Mouse (Mus musculus) embryonic facial prominence, embryonic 10.5 days (tissue): ENCODE measurements around the gene Zfp42. TPM values are rescaled to one million over a fixed set of nuclear protein-coding genes. Genes with fewer than 3 reads are reported as not detected.
A peak's percentile ranks its signal among the peaks of the same experiment; 100 is the strongest.
"Not testable (repeated sequence)": the region's sequence is repeated elsewhere in the genome, so short reads cannot be mapped to it uniquely, and the experiment has no call there.

ENCODE experiments used
- DNase-seq: peaks from one replicate; pipeline ENCODE4 v3.0.0-alpha.2; 2017; ENCODE audit warnings: low spot score
- H3K27ac ChIP-seq: fragments of 300-500 bp; sonication (generic); replicated peaks from 2 replicates; pipeline ENCODE4 v1.5.1; 2016; ENCODE audit warnings: mild to moderate bottlenecking
- H3K27me3 ChIP-seq: fragments of 300-500 bp; sonication (generic); replicated peaks from 2 replicates; pipeline ENCODE4 v1.6.1; 2016; ENCODE audit warnings: low read depth, mild to moderate bottlenecking; ENCODE audit not compliant: poor library complexity, severe bottlenecking
- H3K36me3 ChIP-seq: fragments of 300-500 bp; sonication (generic); replicated peaks from 2 replicates; pipeline ENCODE4 v1.6.1; 2016; ENCODE audit warnings: mild to moderate bottlenecking, moderate library complexity
- H3K4me1 ChIP-seq: fragments of 300-500 bp; sonication (generic); 2 replicates; pipeline ENCODE4 v1.6.1; 2016
- H3K4me3 ChIP-seq: fragments of 300-500 bp; sonication (generic); 2 replicates; pipeline ENCODE4 v1.5.1; 2016; ENCODE audit warnings: mild to moderate bottlenecking, moderate library complexity
- H3K9me3 ChIP-seq: fragments of 300-500 bp; sonication (generic); 2 replicates; pipeline ENCODE4 v1.6.1; 2016; ENCODE audit warnings: mild to moderate bottlenecking
- WGBS: fragments of 180-500 bp; shearing (Covaris S2); methylation state at CpG from one replicate; pipeline ENCODE4 v1.1.7; 2016; 5-methylcytosine and 5-hydroxymethylcytosine counted together
- polyA plus RNA-seq: library from polyadenylated mRNA; unstranded; fragments of >200 nt; fragmentation: Nextera tagmentation; extraction: Ambion mirVana; gene quantifications from 2 replicates; pipeline ENCODE4 v1.2.1, GENCODE M21; 2016

Gene Zfp42
- not detected in 2 replicates for polyA plus RNA-seq

DNA sequence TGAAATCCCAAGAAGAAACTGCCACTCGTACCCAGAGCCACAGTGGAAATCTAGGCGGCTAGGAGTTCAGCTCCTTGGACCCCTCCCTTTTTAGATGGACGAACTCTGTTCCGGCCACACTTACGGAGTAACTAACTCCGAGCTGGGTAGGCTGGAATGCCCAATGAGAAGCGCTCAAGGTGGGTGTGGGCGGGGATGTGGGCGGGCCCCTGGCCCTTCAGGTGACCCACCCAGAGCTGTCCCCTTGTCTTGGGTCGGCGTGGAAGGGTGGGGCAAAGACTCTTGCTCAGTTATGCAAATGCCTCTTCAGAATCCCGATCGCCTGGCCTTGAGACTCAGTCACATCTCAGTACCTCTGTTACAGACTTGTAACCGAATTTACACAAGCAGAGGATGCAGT, at the start of gene Zfp42:
Gene Zfp42 (minus strand): TSS at position 85 of the 400 bp plus-strand sequence.
- WGBS: 44% methylated on average over 14 of the region's 14 CpGs
- 0 out of 2 replicates have a peak within 1 kb of the TSS, but pooled peaks have one; percentile 16 for H3K4me3 ChIP-seq

DNA sequence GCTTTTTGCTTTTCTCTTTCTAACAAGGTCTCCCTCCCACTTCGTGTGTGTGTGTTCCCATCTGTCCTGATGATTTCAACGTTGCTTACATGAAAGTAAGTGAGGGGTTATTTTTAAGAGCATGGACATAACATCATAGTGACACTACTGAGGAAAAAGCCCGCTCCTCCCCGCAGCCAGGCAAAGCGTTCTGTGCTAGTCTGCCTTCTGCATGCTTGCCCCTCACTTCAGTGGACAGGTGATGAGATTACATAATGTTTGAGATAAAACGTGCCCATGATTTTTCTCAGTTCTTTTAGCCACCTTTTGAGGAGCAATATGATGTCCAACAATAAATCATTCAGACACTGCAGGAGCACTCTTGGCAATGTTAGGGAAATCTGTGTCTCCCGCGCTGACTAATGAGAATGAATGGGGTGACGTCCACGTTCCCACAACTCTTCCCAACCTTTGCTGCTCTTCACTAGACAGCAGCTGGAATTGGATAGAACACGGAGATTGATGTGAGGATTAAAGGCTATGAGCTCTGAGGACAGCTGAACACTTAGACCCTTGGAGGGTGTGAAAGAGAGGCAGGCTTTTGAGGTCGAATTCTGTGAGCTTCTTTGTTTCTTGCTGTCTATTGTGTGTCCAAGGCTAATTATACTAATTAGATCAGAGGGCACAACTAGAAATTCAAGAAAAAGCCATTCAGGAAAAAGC, 49.4 kb upstream of the Zfp42 start:
- H3K4me1 ChIP-seq: no peaks in the 10 kb centered on the region
- 66% methylated on average over 12 of the region's 12 CpGs for WGBS
- DNase-seq: no peak
- no peaks in the 10 kb centered on the region for H3K27me3 ChIP-seq
- H3K9me3 ChIP-seq: no peaks in the 10 kb centered on the region
- no peaks in the 10 kb centered on the region for H3K36me3 ChIP-seq
- H3K27ac ChIP-seq: no peak overlapping the region
- no peak overlapping the region for H3K4me3 ChIP-seq

More for the DNA sequence above, at the start of gene Zfp42:
- H3K27ac ChIP-seq: no peak within 1 kb of the TSS
- H3K9me3 ChIP-seq: peaks cover 6% of the 10 kb centered on the region; the same call in 1 of the 2 replicates
- H3K27me3 ChIP-seq: no peaks in the 10 kb centered on the region
- no peaks in the 10 kb centered on the region for H3K4me1 ChIP-seq
- no peak for DNase-seq
- no peaks in the 10 kb centered on the region for H3K36me3 ChIP-seq

DNA sequence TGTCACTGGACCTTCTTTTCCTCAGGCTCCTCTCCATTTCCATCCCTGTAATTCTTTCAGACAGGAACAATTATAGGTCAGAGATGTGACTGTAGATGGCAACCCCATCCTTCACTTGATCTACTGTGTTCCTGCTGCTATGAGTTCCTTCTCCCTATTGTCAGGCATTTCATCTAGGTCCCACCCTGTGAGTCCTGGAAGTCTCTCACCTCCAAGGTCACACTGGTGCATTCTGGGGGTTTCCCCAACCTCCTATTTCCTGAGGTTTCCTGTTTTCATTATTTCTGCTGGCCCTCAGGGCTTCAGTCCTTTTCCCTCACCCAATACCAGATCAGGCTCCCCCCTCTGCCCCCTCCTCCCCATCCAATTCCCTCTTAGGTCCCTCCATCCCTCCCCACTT, 45.5 kb upstream of the Zfp42 start:
- DNase-seq, H3K4me1 ChIP-seq, H3K27ac ChIP-seq, H3K27me3 ChIP-seq, H3K9me3 ChIP-seq, H3K4me3 ChIP-seq, H3K36me3 ChIP-seq: not testable (repeated sequence)

DNA sequence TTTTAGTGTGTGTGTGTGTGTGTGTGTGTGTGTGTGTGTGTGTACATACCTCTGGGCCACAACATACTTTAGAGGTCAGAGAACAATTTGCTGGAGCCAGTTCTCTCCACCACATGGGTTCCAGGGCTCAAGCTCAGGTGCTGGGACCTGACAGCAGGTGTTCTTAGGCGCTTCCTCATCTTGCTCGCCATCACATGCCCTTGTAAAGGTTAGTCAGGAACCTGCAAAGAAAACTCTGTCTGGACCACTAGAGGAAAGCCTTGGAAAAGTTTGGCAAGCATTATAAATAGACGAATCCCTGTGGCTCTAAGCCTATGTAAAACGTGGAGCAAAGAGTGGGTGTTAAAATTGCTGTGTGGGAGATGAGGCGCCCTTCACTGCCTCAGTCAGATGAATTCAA, 31.8 kb upstream of the Zfp42 start:
- WGBS: 83% methylated on average over 5 of the region's 5 CpGs
- no peaks in the 10 kb centered on the region for H3K27me3 ChIP-seq
- H3K4me1 ChIP-seq: no peaks in the 10 kb centered on the region
- no peak overlapping the region for H3K4me3 ChIP-seq
- H3K27ac ChIP-seq: no peak overlapping the region
- DNase-seq: no peak
- no peaks in the 10 kb centered on the region for H3K36me3 ChIP-seq
- no peaks in the 10 kb centered on the region for H3K9me3 ChIP-seq

DNA sequence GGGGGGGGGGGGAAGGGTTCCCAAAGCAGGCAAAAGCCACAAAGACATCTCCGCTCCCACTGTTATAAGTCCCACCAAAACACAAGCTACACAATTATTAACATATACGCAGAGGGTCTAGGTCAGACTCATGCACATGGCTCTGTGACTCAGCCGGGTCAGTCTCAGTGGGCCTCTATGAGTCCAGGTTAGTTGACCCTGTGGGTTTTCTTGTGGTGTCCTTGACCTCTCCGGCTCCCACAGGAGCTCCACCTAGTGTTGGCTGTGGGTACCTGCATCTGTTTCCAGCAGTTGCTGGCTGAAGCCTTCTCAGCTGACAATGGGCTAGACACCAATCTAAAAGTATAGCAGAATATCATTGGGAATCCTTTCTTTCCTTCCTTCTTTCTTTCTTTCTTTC, 26.7 kb upstream of the Zfp42 start:
- no peaks in the 10 kb centered on the region for H3K4me1 ChIP-seq
- H3K4me3 ChIP-seq: no peak overlapping the region
- peak; percentile 48 for DNase-seq
- H3K27me3 ChIP-seq: no peaks in the 10 kb centered on the region
- H3K27ac ChIP-seq: no peak overlapping the region
- H3K36me3 ChIP-seq: no peaks in the 10 kb centered on the region
- 54% methylated on average over 4 of the region's 4 CpGs for WGBS
- H3K9me3 ChIP-seq: no peaks in the 10 kb centered on the region

DNA sequence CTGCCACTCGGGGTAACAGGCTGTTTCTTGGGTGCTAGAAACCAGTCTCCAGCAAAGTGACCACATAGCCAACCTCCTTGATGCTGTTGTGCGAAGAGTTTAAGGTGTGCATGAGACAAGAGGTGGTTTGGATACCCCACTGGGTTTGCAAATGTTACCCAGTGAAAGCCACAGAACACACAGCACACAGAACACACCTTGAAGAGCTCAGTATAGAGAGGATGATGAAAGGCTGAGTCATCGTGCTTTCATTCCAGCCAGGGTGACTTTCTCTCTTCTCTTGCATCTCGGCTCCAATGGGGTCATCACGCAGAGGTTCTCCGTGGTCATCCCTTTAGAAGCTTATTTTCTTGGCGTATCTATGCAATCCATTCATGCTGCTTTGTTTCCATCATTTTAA, 24.9 kb upstream of the Zfp42 start:
- H3K36me3 ChIP-seq: no peaks in the 10 kb centered on the region
- WGBS: 94% methylated on average over 7 of the region's 7 CpGs
- no peak for DNase-seq
- H3K9me3 ChIP-seq: no peaks in the 10 kb centered on the region
- H3K4me3 ChIP-seq: no peak overlapping the region
- no peaks in the 10 kb centered on the region for H3K27me3 ChIP-seq
- H3K27ac ChIP-seq: no peak overlapping the region
- no peaks in the 10 kb centered on the region for H3K4me1 ChIP-seq

DNA sequence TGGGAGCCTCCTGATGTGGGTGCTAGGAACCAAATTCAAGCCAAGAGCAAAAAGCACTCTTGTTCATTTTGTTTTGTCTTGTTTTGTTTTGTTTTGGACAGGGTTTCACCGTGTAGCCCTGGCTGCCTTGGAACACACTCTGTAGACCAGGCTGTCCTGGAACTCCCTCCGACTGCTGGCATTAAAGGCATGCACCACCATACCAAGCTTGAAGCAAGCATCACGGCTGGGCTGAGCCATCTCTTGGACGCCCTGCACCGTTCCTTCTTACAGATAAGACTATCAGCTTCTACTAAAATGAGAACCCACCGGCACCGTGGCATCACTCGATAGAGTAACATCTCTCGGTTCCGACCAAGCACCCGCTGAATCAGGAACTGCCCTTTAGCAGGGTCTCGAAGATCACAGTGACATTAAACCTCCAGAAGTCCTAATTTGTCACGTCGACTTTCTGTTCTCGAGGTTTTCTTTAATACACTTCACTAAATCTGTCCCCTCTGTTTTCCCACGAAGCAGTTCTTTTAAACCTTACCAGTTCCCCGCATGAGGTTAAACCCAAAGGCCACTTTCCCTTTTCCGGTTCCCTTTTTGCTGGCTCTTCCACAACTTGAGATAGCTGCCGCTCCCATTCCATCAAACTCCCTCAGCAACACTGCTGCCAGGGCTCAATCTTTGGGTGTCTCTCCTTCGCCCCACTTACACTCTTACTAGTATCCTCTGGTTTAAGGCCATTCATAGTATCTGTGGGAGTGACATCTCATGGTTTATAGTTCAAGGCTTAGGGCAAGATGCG, 23.3 kb upstream of the Zfp42 start:
- 93% methylated on average over 21 of the region's 21 CpGs for WGBS
- Histone ChIP-seq H3K27me3 (no peaks in the 10 kb centered on the region), H3K27ac (no peak overlapping the region), H3K4me3 (no peak overlapping the region), H3K4me1 (no peaks in the 10 kb centered on the region), H3K9me3 (no peaks in the 10 kb centered on the region), H3K36me3 (no peaks in the 10 kb centered on the region)
- no peak for DNase-seq

DNA sequence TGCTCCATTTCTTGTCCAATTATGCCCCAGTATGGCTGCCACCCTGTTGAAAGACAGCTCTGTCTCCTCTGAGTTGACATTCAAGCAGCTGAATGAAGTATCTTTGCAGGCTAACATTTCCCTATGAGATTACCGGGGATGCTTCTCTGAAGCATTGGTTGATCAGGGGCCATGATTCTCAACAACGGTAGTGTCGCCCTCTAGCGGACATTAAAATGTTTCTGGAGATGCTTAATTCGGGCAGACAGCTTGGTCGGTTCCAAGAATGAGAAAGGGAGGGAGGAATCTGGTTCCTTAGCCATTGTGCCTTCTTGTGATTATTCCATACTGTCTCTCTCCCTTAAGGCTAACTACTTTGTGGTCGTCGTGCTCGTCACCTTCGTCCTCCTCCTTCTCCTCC, 21.9 kb upstream of the Zfp42 start:
- Histone ChIP-seq H3K4me1 (no peaks in the 10 kb centered on the region), H3K27ac (no peak overlapping the region), H3K9me3 (no peaks in the 10 kb centered on the region), H3K4me3 (no peak overlapping the region), H3K27me3 (no peaks in the 10 kb centered on the region), H3K36me3 (no peaks in the 10 kb centered on the region)
- WGBS: 81% methylated on average over 10 of the region's 10 CpGs
- DNase-seq: no peak

DNA sequence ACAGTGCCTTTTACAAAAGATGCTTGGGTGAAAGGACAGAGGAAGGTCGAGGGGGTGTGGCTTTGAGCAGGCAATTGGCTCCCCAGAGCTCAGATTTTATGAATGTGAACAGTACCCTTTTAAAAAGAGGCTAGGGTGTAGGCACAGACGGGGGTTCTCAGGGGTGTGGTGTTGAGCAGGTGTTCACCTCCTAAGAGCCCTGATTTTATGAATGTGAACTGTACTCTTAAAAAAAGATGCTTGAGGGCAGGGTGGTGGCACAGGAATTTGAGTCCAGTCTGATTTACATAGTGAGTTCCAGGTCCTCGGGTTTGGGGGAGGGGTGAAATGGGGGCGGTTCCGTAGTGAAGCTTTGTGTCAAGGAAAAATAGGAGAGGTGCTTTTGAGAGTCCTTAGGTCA, 14.0 kb upstream of the Zfp42 start:
- H3K36me3 ChIP-seq: no peaks in the 10 kb centered on the region
- H3K4me3 ChIP-seq: no peak overlapping the region
- WGBS: 83% methylated on average over 5 of the region's 5 CpGs
- H3K4me1 ChIP-seq: no peaks in the 10 kb centered on the region
- no peak for DNase-seq
- H3K9me3 ChIP-seq: no peaks in the 10 kb centered on the region
- no peak overlapping the region for H3K27ac ChIP-seq
- no peaks in the 10 kb centered on the region for H3K27me3 ChIP-seq

DNA sequence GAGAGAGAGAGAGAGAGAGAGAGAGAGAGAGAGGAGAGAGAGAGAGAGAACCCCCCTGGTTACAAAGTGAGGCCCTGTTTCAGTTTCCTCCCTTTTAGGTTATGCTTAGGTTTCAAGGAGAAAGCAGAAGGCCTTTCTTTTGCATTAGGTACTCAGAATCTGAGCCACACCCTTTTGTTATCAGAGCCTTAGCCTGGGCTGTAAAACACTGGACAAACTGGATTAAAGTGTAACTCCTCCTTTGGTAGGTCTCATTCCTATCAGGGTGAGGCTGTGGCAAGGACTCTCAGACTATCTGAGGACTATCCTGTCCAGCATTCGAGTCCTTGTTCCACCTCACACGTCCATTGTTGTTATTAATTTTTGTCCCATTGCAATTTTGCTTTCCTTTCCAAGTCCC, 1.4 kb upstream of the Zfp42 start:
- no peak overlapping the region for H3K4me3 ChIP-seq
- H3K4me1 ChIP-seq: no peaks in the 10 kb centered on the region
- 86% methylated on average over 2 of the region's 2 CpGs for WGBS
- H3K9me3 ChIP-seq: peaks cover 6% of the 10 kb centered on the region; the same call in 1 of the 2 replicates
- H3K27ac ChIP-seq: no peak overlapping the region
- no peaks in the 10 kb centered on the region for H3K36me3 ChIP-seq
- no peaks in the 10 kb centered on the region for H3K27me3 ChIP-seq
- DNase-seq: no peak

DNA sequence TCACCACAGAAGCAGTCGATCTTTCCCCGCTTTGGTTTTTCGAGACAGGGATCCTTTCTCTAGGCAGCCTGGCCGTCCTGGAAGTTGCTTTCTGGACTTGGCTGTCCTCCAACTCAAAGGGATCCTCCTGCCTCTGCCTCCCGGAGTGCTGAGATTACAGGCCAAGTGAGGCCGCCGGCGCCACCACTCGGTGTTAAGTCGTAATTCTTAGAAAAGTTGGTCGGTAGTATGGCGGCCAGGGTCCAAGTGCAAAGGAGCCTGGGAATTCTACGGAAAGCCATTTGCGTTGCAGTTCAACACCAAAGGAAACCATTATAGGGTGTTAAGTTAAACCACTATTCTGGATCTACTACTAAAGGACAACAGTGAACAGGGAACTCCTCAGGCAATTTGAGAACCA, 1.1 kb downstream of the Zfp42 start:
- Histone ChIP-seq H3K36me3 (no peaks in the 10 kb centered on the region), H3K9me3 (peaks cover 6% of the 10 kb centered on the region; the same call in 1 of the 2 replicates), H3K27me3 (no peaks in the 10 kb centered on the region), H3K4me1 (no peaks in the 10 kb centered on the region), H3K4me3 (no peak overlapping the region), H3K27ac (no peak overlapping the region)
- DNase-seq: no peak
- WGBS: 96% methylated on average over 14 of the region's 14 CpGs

DNA sequence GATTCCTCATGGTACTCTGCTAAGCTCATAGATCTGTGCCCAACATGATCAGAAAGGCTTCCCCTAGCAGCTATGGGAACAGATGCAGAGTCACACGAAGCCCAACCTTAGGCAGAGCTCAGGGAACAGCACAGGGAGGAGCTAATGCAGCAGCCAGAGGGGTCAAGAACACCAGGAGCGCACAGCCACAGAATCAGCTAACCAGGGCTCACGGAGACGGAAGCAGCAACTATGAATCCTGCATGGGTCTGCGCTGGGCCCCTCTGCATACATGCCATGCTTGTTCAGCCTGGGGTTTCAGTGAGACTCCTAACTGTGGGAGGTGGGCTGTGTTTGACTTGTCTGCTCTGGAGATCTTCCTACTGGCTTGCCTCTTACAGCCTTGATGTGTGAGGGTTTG, 7.0 kb downstream of the Zfp42 start:
- Histone ChIP-seq H3K27ac (no peak overlapping the region), H3K4me1 (no peaks in the 10 kb centered on the region)
- 71% methylated on average over 5 of the region's 5 CpGs for WGBS

DNA sequence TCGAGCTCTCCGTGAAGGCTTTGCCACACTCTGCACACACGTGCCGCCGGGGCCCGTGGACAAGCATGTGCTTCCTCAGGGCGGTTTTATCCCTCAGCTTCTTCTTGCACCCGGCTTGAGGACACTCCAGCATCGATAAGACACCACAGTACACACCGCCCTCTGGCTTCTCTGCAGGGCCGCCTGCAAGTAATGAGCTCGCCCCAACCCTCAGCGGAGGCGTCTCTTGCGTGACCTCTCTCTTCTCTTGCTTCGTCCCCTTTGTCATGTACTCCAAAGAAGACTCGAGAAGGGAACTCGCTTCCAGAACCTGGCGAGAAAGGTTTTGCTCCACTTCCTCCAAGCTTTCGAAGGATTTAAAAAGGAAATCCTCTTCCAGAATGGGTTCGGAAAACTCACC, 11.0 kb downstream of the Zfp42 start:
- 92% methylated on average over 21 of the region's 21 CpGs for WGBS
- H3K27me3 ChIP-seq: no peaks in the 10 kb centered on the region
- no peaks in the 10 kb centered on the region for H3K4me1 ChIP-seq
- 0 out of 2 replicates have a peak, but pooled peaks cover 3% of the 10 kb centered on the region for H3K9me3 ChIP-seq
- H3K27ac ChIP-seq: no peak overlapping the region
- no peak for DNase-seq
- H3K4me3 ChIP-seq: no peak overlapping the region
- H3K36me3 ChIP-seq: no peaks in the 10 kb centered on the region

More for the DNA sequence above, 7.0 kb downstream of the Zfp42 start:
- no peaks in the 10 kb centered on the region for H3K36me3 ChIP-seq
- H3K9me3 ChIP-seq: 0 out of 2 replicates have a peak, but pooled peaks cover 3% of the 10 kb centered on the region
- no peak overlapping the region for H3K4me3 ChIP-seq
- H3K27me3 ChIP-seq: no peaks in the 10 kb centered on the region
- no peak for DNase-seq
